Mouse (Mus musculus) C2C12 (cell line): Measurements from ENCODE around the gene Gadl1.

Experiments
- CTCF ChIP-seq: IDR thresholded peaks from one replicate; pipeline ENCODE4 v1.5.1; 2011; ENCODE audit not compliant: control insufficient read depth, insufficient read depth, insufficient read length
- MYOG ChIP-seq: IDR thresholded peaks from one replicate; pipeline ENCODE4 v1.6.1; 2011; ENCODE audit not compliant: control insufficient read depth, insufficient read length; ENCODE audit errors: extremely low read depth

DNA sequence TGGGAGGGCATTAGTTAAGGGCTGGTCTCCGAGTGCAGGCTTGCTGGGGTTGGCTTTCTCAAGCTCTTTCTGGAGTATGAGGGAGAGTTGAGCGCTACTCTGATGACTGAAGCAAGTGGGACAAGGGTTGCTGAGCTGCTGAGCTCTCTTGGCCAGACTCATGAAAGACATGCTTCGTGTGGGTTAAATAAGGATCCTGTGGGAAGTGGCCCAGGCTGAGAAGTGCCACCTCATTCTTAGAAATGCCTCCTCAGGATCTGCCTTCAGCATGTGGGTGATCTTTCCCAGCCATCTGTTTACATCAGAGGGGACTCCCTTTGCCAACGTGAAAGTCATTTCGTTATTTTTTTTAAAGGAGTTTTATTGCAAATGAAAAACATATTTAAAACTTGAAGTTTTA lies 57.5 kb downstream of the Gadl1 start:
- TF ChIP-seq CTCF, result no peak
- no peak for TF ChIP-seq MYOG
